Mouse (Mus musculus) intestine, embryonic 16.5 days (tissue): Measurements from ENCODE around the gene Stn1. TPM values are rescaled to one million over a fixed set of nuclear protein-coding genes. Genes with fewer than 3 reads are reported as not detected.
A peak's percentile ranks its signal among the peaks of the same experiment; 100 is the strongest.

ENCODE experiments used
- ATAC-seq: fragments of 200-750 bp; cut with Nextera tagmentation; 2 replicates; pipeline ENCODE4 v1.8.0; 2017; ENCODE audit warnings: moderate TSS enrichment, moderate library complexity
- H3K27ac ChIP-seq: fragments of 300-500 bp; sonication (generic); 2 replicates; pipeline ENCODE4 v1.5.1; 2014; ENCODE audit warnings: mild to moderate bottlenecking, low read length
- H3K27me3 ChIP-seq: fragments of 300-500 bp; sonication (generic); replicated peaks from 2 replicates; pipeline ENCODE4 v1.6.1; 2014; ENCODE audit warnings: low read length, control low read depth, mixed read lengths; ENCODE audit not compliant: control insufficient read depth, insufficient read depth
- H3K36me3 ChIP-seq: fragments of 300-500 bp; sonication (generic); 2 replicates; pipeline ENCODE4 v1.6.1; 2014; ENCODE audit warnings: low read length, control low read depth; ENCODE audit not compliant: control insufficient read depth, insufficient read depth
- H3K4me1 ChIP-seq: fragments of 300-500 bp; sonication (generic); 2 replicates; pipeline ENCODE4 v1.6.1; 2014; ENCODE audit warnings: low read length, control low read depth, mixed read lengths; ENCODE audit not compliant: control insufficient read depth, insufficient read depth
- H3K4me2 ChIP-seq: fragments of 300-500 bp; sonication (generic); 2 replicates; pipeline ENCODE4 v1.6.1; 2014; ENCODE audit warnings: low read depth, low read length, control low read depth
- H3K4me3 ChIP-seq: fragments of 300-500 bp; sonication (generic); 2 replicates; pipeline ENCODE4 v1.5.1; 2014; ENCODE audit warnings: mild to moderate bottlenecking, low read length
- H3K9ac ChIP-seq: fragments of 300-500 bp; sonication (generic); 2 replicates; pipeline ENCODE4 v1.6.1; 2014; ENCODE audit warnings: low read depth, low read length
- H3K9me3 ChIP-seq: fragments of 300-500 bp; sonication (generic); 2 replicates; pipeline ENCODE4 v1.6.1; 2016; ENCODE audit warnings: low read length, control low read depth; ENCODE audit not compliant: control insufficient read depth
- WGBS: fragments of 180-500 bp; shearing (Covaris S2); extraction: QIAGEN DNeasy Blood & Tissue Kit; methylation state at CpG from one replicate; pipeline ENCODE4 v1.1.7; 2014; 5-methylcytosine and 5-hydroxymethylcytosine counted together
- polyA plus RNA-seq: library from polyadenylated mRNA; unstranded; fragments of >200 nt; fragmentation: Nextera tagmentation; extraction: Ambion mirVana; gene quantifications from 2 replicates; pipeline ENCODE4 v1.2.1, GENCODE M21; 2015

The Stn1 gene
- polyA plus RNA-seq, 1 experiment from 2014 or later = 43.9 TPM

GRCm38 (mm10) chr19:47565994-47566393 is 28.7 kb upstream of the Stn1 start:
- H3K27me3 ChIP-seq = no peaks in the 10 kb centered on the region
- H3K36me3 ChIP-seq = no peaks in the 10 kb centered on the region
- no peak for ATAC-seq
- no peak overlapping the region for H3K27ac ChIP-seq
- 79% methylated on average over 8 of the region's 8 CpGs for WGBS
- no peak overlapping the region for H3K4me3 ChIP-seq
- no peak overlapping the region for H3K4me2 ChIP-seq
- peaks cover 24% of the 10 kb centered on the region for H3K4me1 ChIP-seq
- no peak overlapping the region for H3K9ac ChIP-seq
- no peaks in the 10 kb centered on the region for H3K9me3 ChIP-seq

DNA sequence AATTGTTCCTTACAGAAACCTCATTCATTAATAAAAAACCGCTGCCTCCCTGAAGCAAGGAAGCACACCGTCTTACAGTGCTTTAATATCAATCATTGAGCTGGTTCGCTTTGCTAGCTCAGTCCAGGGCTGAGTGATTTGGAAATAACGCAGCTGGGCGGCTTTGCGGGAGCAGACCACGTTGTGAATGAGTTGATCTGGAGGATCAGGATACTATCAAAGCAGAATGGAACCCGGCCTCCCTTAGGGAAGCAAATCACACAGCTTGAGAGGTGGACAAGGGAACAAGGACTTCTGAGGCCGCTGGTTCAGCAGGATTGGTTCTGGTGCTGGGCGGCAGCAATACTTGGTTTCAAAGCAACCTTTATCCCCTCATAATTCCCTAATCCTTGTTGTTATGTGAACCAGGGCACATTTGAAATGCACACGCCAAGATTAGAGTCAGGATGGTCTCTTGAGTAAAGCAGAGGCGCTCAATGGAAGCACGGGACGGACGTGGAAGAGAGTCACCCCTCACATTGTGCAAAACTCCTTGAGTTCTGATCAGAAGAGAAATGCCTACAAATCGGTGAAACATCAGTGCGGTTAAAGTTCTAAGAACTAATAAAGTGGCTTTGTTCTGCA is 27.8 kb upstream of the Stn1 start:
- WGBS = 63% methylated on average over 17 of the region's 17 CpGs
- Histone ChIP-seq H3K4me1 (peaks cover 29% of the 10 kb centered on the region), H3K36me3 (no peaks in the 10 kb centered on the region), H3K27me3 (no peaks in the 10 kb centered on the region), H3K27ac (no peak overlapping the region), H3K4me2 (no peak overlapping the region), H3K9me3 (no peaks in the 10 kb centered on the region), H3K4me3 (no peak overlapping the region), H3K9ac (no peak overlapping the region)
- no peak for ATAC-seq

DNA sequence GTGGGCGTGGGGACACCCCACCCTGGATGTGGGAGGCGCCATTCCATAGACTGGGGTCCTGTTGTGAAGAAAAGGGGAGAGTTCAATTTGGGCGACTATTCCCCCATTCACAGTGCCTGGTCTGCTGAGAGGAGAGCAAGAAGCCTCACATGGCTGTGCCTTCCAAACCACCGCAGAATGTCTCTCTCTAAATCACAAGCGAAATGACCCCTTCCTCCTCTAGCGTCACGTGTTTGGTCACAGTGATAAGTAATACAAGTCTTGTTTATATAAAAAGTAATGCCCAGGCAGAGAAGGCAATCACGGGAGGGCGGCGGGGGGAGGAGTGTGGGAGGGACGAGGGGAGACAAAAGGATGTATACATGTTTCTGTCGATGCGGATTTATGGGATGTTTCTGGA is 26.4 kb upstream of the Stn1 start:
- WGBS = 41% methylated on average over 13 of the region's 13 CpGs

GRCm38 (mm10) chr19:47561996-47562441 is 24.7 kb upstream of the Stn1 start:
- H3K36me3 ChIP-seq = no peaks in the 10 kb centered on the region
- 25% methylated on average over 5 of the region's 5 CpGs for WGBS
- peak; percentile 86 for ATAC-seq

More for the DNA sequence above, 26.4 kb upstream of the Stn1 start:
- no peak for ATAC-seq
- Histone ChIP-seq H3K27me3 (no peaks in the 10 kb centered on the region), H3K27ac (no peak overlapping the region), H3K9ac (no peak overlapping the region), H3K9me3 (no peaks in the 10 kb centered on the region), H3K4me3 (no peak overlapping the region), H3K36me3 (no peaks in the 10 kb centered on the region), H3K4me1 (peaks cover 33% of the 10 kb centered on the region), H3K4me2 (no peak overlapping the region)

GRCm38 (mm10) chr19:47560544-47561161 is 23.3 kb upstream of the Stn1 start:
- no peak overlapping the region for H3K4me2 ChIP-seq
- no peaks in the 10 kb centered on the region for H3K27me3 ChIP-seq
- peak; percentile 66 for ATAC-seq
- peaks cover 30% of the 10 kb centered on the region for H3K4me1 ChIP-seq
- 57% methylated on average over 12 of the region's 12 CpGs for WGBS
- H3K9ac ChIP-seq = no peak overlapping the region
- H3K9me3 ChIP-seq = no peaks in the 10 kb centered on the region
- no peaks in the 10 kb centered on the region for H3K36me3 ChIP-seq
- H3K27ac ChIP-seq = peak overlapping the region; percentile 83
- no peak overlapping the region for H3K4me3 ChIP-seq

More at GRCm38 (mm10) chr19:47561996-47562441, 24.7 kb upstream of the Stn1 start:
- H3K27ac ChIP-seq = peak overlapping the region; percentile 83
- peaks cover 33% of the 10 kb centered on the region for H3K4me1 ChIP-seq
- H3K27me3 ChIP-seq = no peaks in the 10 kb centered on the region
- H3K9me3 ChIP-seq = no peaks in the 10 kb centered on the region
- H3K9ac ChIP-seq = no peak overlapping the region
- no peak overlapping the region for H3K4me2 ChIP-seq
- H3K4me3 ChIP-seq = no peak overlapping the region

DNA sequence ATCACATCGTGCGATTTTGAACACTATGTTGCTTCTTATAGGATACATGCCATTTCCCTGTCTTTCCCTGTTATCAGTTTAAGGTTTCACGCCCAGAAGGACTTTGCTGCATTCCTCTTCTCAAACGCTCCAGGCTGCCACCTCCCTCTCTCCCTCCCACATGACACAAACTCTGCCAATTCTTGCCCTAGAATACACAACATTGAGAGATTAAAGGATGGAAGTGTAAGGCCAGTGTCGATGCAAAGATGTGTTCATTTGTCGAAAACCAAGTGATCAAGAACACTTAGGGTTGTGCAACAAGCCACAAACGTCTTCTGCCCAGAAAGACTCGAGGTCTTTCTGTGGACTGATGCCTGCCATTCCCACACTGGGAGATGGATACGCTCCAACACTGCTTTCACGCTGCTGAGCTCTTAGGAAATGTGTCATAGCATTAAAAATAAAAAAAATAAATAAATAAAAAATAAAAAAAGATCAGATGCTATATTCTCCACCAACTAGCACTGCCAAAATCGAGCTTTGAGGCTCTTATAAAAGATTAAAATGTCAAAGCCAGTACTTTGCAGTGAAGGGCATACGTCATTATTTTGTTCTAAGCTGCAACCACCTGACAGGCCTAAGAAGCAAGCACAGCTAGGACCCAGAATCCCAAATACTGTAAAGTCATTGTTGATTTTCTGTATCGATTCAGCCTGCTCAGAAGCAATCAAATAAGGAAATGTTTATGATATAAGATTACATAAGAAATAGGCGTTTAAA is 22.6 kb upstream of the Stn1 start:
- Histone ChIP-seq H3K36me3 (no peaks in the 10 kb centered on the region), H3K27ac (peak overlapping the region; percentile 74), H3K9me3 (no peaks in the 10 kb centered on the region), H3K27me3 (no peaks in the 10 kb centered on the region), H3K9ac (no peak overlapping the region), H3K4me1 (peaks cover 23% of the 10 kb centered on the region), H3K4me3 (no peak overlapping the region), H3K4me2 (peak overlapping the region; percentile 0; the same call in 1 of the 2 replicates)
- 50% methylated on average over 14 of the region's 14 CpGs for WGBS
- no peak; the same call in 1 of the 2 replicates for ATAC-seq

GRCm38 (mm10) chr19:47559145-47559544 is 21.8 kb upstream of the Stn1 start:
- no peaks in the 10 kb centered on the region for H3K27me3 ChIP-seq
- ATAC-seq = no peak
- H3K9ac ChIP-seq = no peak overlapping the region
- 62% methylated on average over 5 of the region's 5 CpGs for WGBS
- no peaks in the 10 kb centered on the region for H3K36me3 ChIP-seq
- peaks cover 23% of the 10 kb centered on the region for H3K4me1 ChIP-seq
- H3K27ac ChIP-seq = peak overlapping the region; percentile 74
- no peak overlapping the region for H3K4me3 ChIP-seq
- H3K4me2 ChIP-seq = peak overlapping the region; percentile 0; the same call in 1 of the 2 replicates
- H3K9me3 ChIP-seq = no peaks in the 10 kb centered on the region

DNA sequence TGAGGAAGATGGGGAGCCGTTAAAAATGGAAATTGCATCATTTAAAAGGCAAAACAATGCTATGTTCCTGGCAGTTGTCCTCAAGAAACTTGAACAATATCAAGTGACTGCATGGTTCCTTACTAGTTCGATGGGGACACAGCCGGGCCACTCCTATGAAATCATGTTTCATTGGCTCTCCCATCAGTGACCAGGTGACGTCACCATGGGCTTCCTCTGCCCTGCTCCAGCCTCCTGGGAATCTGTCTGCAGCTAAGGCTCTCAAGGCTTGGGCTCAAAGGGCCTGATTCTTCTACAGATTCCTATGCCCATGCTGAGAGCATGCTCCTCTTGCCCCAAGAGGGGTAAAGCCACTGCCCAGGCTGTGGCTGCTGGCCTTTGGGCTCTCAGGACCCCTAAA is 12.3 kb upstream of the Stn1 start:
- no peaks in the 10 kb centered on the region for H3K4me1 ChIP-seq
- no peak for ATAC-seq
- H3K9me3 ChIP-seq = no peaks in the 10 kb centered on the region
- H3K9ac ChIP-seq = no peak overlapping the region
- WGBS = 84% methylated on average over 4 of the region's 4 CpGs
- no peak overlapping the region for H3K4me3 ChIP-seq
- no peak overlapping the region for H3K4me2 ChIP-seq
- no peaks in the 10 kb centered on the region for H3K36me3 ChIP-seq
- no peak overlapping the region for H3K27ac ChIP-seq
- no peaks in the 10 kb centered on the region for H3K27me3 ChIP-seq

DNA sequence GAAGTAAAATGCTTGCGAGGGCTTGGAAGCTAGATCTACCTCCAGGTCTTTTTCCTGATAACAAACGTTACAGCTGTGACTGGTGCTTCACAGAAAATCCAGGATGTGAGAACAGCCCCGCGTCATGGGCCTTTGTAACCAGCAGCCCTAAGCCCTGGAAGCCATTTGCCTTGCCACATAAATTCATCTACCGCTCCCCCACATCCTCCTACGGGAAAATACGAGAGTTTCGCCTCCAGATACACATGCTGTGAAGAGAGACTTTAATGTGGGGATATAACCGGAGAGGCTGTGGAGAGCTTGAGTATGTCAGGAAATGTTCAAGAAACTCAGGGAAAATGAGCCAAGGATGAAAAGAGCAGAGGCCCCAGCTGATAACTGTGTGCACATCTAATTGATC is 11.9 kb upstream of the Stn1 start:
- Histone ChIP-seq H3K36me3 (no peaks in the 10 kb centered on the region), H3K4me3 (no peak overlapping the region), H3K27ac (no peak overlapping the region), H3K9ac (no peak overlapping the region), H3K27me3 (no peaks in the 10 kb centered on the region), H3K9me3 (no peaks in the 10 kb centered on the region), H3K4me2 (no peak overlapping the region), H3K4me1 (no peaks in the 10 kb centered on the region)
- 77% methylated on average over 9 of the region's 9 CpGs for WGBS
- no peak for ATAC-seq
